Mouse (Mus musculus) hindbrain, embryonic 12.5 days (tissue): ENCODE measurements around the gene Mrps18b. TPM values are rescaled to one million over a fixed set of nuclear protein-coding genes. Genes with fewer than 3 reads are reported as not detected.

Source experiments
- ATAC-seq: fragments of 200-750 bp; cut with Nextera tagmentation; 2 replicates; pipeline ENCODE4 v1.8.0; 2017; ENCODE audit warnings: moderate TSS enrichment; ENCODE audit not compliant: low FRiP score
- H3K27ac ChIP-seq: fragments of 300-500 bp; sonication (generic); 2 replicates; pipeline ENCODE4 v1.5.1; 2016; ENCODE audit warnings: mild to moderate bottlenecking
- H3K27me3 ChIP-seq: fragments of 300-500 bp; sonication (generic); 2 replicates; pipeline ENCODE4 v1.6.1; 2016; ENCODE audit warnings: mild to moderate bottlenecking
- H3K36me3 ChIP-seq: fragments of 300-500 bp; sonication (generic); 2 replicates; pipeline ENCODE4 v1.6.1; 2016; ENCODE audit warnings: mild to moderate bottlenecking
- H3K4me1 ChIP-seq: fragments of 300-500 bp; sonication (generic); 2 replicates; pipeline ENCODE4 v1.6.1; 2016
- H3K4me2 ChIP-seq: fragments of 300-500 bp; sonication (generic); replicated peaks from 2 replicates; pipeline ENCODE4 v1.6.1; 2016; ENCODE audit warnings: mild to moderate bottlenecking
- H3K4me3 ChIP-seq: fragments of 300-500 bp; sonication (generic); 2 replicates; pipeline ENCODE4 v1.5.1; 2016; ENCODE audit warnings: mild to moderate bottlenecking
- H3K9ac ChIP-seq: fragments of 300-500 bp; sonication (generic); 2 replicates; pipeline ENCODE4 v1.6.1; 2016; ENCODE audit warnings: mild to moderate bottlenecking, moderate library complexity
- H3K9me3 ChIP-seq: fragments of 300-500 bp; sonication (generic); replicated peaks from 2 replicates; pipeline ENCODE4 v1.6.1; 2016; ENCODE audit warnings: mild to moderate bottlenecking
- WGBS: fragments of 180-500 bp; shearing (Covaris S2); methylation state at CpG from one replicate; pipeline ENCODE4 v1.1.7; 2016; 5-methylcytosine and 5-hydroxymethylcytosine counted together
- polyA plus RNA-seq: library from polyadenylated mRNA; unstranded; fragments of >200 nt; fragmentation: Nextera tagmentation; extraction: Ambion mirVana; gene quantifications from 2 replicates; pipeline ENCODE4 v1.2.1, GENCODE M21; 2016

The Mrps18b gene
- polyA plus RNA-seq, 1 experiment from 2014 or later = 51.1 TPM

DNA sequence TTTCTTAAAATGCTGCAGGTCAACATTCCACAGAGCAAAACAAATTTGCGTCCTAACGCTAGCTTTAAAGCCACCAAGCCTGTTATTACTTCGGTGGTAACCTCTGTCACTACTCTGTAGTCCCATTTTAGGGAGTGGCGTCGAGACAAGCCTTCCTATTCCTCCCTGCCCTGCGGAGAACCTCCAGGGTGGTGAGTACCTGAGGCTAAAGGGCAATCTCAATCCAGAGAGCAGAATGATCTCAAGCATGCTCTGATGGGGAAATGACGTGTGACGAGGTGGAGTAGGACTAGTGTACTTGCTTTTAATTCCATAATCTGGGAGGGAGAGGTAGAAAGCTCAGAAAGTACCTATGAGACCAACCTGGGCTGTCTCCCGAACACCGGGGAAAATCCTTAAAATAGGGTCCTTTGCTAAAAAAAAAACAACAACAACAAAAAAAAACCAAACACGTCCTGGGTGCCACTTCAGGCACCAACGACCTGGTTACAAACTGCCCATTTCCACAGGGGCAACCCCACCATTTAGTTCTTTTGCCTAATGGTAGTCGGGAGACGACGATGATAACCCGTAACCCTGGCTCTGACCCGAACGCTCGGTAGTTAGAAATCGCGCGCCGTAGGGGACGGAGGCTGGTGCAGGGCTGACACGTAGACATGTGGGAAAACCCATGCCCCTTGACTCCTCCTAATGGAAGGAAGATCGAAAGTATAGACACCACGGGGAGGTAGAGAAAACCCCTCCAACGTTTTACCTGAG is 472 bp downstream of the Mrps18b start:
- peaks cover 26% of the 10 kb centered on the region for H3K4me1 ChIP-seq
- peaks cover 29% of the 10 kb centered on the region; the same call in 1 of the 2 replicates for H3K36me3 ChIP-seq
- peak overlapping the region; percentile 99; the same call in 1 of the 2 replicates for H3K27ac ChIP-seq
- no peaks in the 10 kb centered on the region for H3K27me3 ChIP-seq
- WGBS = 3% methylated on average over 28 of the region's 28 CpGs
- H3K4me2 ChIP-seq = peak overlapping the region; percentile 69
- H3K4me3 ChIP-seq = peak overlapping the region; percentile 65
- H3K9ac ChIP-seq = peak overlapping the region; percentile 96
- no peaks in the 10 kb centered on the region for H3K9me3 ChIP-seq
- no peak for ATAC-seq

DNA sequence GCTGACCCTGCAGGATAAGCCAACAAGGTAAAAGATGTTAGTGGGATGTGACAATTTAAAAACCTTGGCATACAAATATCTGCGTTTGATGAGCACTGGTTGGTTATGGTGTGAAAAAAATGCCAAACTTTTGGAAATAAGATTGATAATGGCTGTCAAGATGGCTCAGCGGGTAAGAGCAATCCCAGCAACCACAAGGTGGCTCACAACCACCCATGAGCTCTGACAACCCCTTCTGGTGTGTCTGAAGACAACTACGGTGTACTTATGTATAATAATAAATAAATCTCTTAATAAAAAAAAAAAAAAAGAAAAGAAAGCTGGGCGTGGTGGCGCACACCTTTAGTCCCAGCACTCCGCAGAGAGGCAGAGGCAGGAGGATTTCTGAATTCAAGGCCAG is 1.2 kb downstream of the Mrps18b start:
- no peak overlapping the region for H3K9ac ChIP-seq
- H3K4me2 ChIP-seq = peak overlapping the region; percentile 69; the same call in 1 of the 2 replicates
- H3K36me3 ChIP-seq = peaks cover 29% of the 10 kb centered on the region; the same call in 1 of the 2 replicates
- ATAC-seq = no peak
- no peak overlapping the region for H3K27ac ChIP-seq
- 86% methylated on average over 6 of the region's 6 CpGs for WGBS
- H3K4me3 ChIP-seq = peak overlapping the region; percentile 65; the same call in 1 of the 2 replicates
- H3K27me3 ChIP-seq = no peaks in the 10 kb centered on the region
- H3K4me1 ChIP-seq = peaks cover 19% of the 10 kb centered on the region
- no peaks in the 10 kb centered on the region for H3K9me3 ChIP-seq

DNA sequence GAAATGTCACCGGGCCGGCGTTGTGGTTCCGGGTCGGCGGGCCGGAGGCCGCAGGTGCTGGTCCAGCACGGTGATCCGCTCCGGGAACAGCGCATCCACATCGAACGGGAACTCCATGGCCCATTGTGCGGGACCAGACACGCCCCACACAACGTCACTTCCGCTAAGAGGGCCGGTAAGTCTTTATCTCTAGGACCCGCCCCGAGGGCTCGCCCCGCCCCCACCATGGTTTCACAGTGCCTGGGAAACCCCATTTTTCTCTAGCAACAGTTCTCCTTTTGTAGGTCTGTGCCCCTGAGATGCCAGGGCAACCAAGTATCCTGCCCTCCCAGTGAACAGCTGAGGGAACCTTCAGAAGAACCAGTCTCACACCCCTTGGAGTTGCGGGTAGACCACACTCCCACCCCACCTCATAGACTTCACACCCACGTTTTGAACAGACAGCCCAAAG is 6.2 kb downstream of the Mrps18b start, which contains the start of gene Atat1:
Atat1 (minus strand) TSS at position 157 of the 451 bp plus-strand sequence.
- Histone ChIP-seq H3K4me2 (peak within 1 kb of the TSS; percentile 95), H3K36me3 (peaks cover 61% of the 10 kb centered on the region), H3K4me3 (peak within 1 kb of the TSS; percentile 74), H3K27ac (peak within 1 kb of the TSS; percentile 85), H3K4me1 (peaks cover 22% of the 10 kb centered on the region), H3K9me3 (no peaks in the 10 kb centered on the region), H3K9ac (peak within 1 kb of the TSS; percentile 88), H3K27me3 (no peaks in the 10 kb centered on the region)
- peak; percentile 93 for ATAC-seq
- 2% methylated on average over 25 of the region's 25 CpGs for WGBS

DNA sequence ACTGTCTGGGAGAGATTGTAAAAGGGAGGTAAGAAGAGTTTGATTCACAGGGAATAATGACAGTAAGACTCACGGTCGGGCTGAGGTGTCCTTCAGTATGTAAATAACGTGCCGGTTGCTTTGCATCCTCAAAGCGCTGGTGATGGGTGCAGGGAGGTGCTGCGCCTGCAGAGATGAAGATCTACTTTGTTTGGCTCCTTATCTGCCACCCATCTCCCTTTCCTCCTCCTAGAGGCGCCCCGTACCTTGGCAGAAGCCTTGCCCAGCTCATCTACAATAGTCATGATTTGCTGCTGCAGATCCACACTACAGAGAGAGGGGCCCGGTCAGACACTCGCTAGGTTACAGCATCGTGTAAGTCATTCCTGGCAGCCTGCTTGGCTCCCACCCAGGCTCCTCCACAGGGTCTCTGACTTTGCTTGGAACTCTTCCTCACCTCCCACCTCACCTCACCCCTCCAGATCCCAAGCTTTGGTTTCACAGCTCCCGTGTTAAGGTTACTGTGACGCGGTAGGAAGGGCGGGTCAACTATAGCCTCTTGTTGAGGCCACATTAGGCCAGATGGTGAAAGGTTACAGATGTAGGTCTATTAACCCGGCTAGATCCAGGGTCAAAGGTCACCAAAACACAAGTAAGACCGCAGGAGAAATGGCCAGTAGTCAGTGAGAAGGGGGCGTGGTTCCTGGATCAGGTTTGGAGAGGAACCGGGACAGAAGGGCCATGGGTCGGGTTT is 6.8 kb downstream of the Mrps18b start:
- peaks cover 19% of the 10 kb centered on the region for H3K4me1 ChIP-seq
- H3K9me3 ChIP-seq = no peaks in the 10 kb centered on the region
- H3K4me2 ChIP-seq = peak overlapping the region; percentile 95
- peak overlapping the region; percentile 74 for H3K4me3 ChIP-seq
- 20% methylated on average over 20 of the region's 20 CpGs for WGBS
- peak; percentile 48 for ATAC-seq
- H3K9ac ChIP-seq = peak overlapping the region; percentile 88
- no peaks in the 10 kb centered on the region for H3K27me3 ChIP-seq
- peak overlapping the region; percentile 85 for H3K27ac ChIP-seq
- peaks cover 66% of the 10 kb centered on the region for H3K36me3 ChIP-seq

DNA sequence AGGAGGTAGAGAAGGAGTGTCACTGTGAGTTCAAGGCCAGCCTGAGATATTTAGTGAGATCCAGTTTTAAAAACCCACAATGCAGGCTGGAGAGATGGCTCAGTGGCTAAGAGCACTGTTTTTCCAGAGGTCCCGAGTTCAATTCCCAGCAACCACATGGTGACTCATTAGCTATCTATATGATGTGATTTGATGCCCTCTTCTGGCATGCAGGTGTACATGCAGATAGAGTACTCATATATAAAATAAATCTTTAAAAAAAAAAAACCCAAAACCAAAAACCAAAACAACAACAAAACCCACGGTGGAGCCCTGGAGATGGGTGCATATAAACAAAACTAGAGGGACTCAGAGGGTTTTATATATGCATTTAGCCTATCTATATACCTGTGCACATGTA is 8.6 kb downstream of the Mrps18b start:
- WGBS = 93% methylated on average over 2 of the region's 2 CpGs
- ATAC-seq = no peak
- Histone ChIP-seq H3K27ac (no peak overlapping the region), H3K4me1 (peaks cover 19% of the 10 kb centered on the region), H3K4me2 (peak overlapping the region; percentile 95), H3K4me3 (no peak overlapping the region), H3K9me3 (no peaks in the 10 kb centered on the region), H3K36me3 (peaks cover 69% of the 10 kb centered on the region), H3K9ac (no peak overlapping the region), H3K27me3 (no peaks in the 10 kb centered on the region)

DNA sequence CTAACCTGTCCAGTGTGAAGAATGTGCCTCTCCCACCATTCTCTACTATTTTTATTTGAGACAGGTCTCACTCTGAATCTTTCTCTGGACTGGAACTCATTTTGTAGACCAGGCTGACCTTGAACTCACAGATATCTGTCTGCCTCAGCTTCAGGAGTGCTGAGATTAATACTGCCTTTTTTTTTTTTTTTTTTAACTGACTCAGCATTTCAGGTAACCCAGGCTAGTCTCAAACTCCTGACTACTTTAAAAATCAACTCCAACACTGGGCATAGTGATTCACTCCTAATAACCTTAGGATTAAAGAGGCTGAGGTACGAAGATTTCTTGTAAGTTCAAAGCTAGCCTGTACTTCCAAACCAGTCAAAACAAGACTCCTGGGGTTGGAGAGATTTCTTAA is 10.6 kb downstream of the Mrps18b start:
- Histone ChIP-seq H3K4me3 (no peak overlapping the region), H3K36me3 (peaks cover 72% of the 10 kb centered on the region), H3K4me2 (no peak overlapping the region), H3K9me3 (no peaks in the 10 kb centered on the region), H3K27me3 (no peaks in the 10 kb centered on the region), H3K27ac (no peak overlapping the region), H3K4me1 (peaks cover 19% of the 10 kb centered on the region), H3K9ac (no peak overlapping the region)
- ATAC-seq = no peak
- WGBS = 92% methylated on average over 1 of the region's 1 CpGs

DNA sequence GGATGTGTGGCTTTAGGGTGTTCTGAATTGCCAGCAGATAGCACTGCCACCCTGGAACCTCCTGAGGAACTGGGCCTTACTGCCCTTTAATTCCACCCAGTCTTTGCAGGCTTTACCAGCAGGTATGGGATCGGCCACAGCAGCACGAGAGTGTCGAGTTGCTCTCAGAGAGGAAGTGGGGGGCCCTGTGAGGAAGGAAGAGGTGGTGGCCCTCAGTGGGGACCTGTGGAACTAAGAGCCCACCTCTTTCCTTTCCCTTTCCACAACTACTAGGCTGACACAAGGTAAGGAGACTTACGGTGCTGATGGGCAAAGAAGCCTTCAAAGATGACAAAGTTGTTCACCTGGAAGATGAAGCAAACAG is 12.2 kb downstream of the Mrps18b start:
- no peak overlapping the region for H3K4me2 ChIP-seq
- H3K9me3 ChIP-seq = no peaks in the 10 kb centered on the region
- peaks cover 88% of the 10 kb centered on the region for H3K36me3 ChIP-seq
- no peaks in the 10 kb centered on the region for H3K27me3 ChIP-seq
- no peak for ATAC-seq
- WGBS = 90% methylated on average over 4 of the region's 4 CpGs
- H3K9ac ChIP-seq = no peak overlapping the region
- no peak overlapping the region for H3K27ac ChIP-seq
- H3K4me1 ChIP-seq = peaks cover 14% of the 10 kb centered on the region
- H3K4me3 ChIP-seq = no peak overlapping the region

DNA sequence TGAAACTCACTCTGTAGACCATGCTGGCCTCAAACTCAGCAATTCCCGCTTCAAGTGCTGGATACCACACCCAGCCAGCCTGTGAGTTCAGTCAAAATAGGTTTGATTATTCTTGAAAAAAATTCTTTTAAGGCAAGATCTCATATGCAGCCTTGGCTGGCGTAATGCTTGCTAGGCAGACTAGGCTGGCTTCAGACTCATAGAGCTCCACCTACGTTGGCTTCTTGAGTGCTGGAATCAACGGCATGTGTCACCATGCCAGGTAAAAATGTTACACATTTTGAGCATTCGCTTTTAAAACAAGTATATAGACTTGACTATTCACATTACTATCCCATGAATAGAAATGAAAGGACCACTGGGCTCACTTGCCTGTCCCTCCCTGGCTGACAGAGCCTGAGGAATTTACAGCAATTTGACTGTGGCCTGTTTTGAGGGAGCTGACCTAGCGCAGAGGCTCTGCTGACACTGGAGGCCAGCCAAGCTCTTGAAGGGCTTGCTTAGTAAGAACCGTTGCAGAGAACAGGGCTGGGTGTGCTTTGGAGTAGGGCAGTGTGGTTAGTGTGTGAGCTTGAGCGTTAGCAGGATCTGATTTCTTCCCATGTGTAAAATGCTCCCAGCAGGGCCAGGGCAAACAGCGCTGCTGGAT is 12.7 kb downstream of the Mrps18b start:
- ATAC-seq = no peak
- 95% methylated on average over 9 of the region's 9 CpGs for WGBS
- Histone ChIP-seq H3K9me3 (no peaks in the 10 kb centered on the region), H3K9ac (no peak overlapping the region), H3K36me3 (peaks cover 89% of the 10 kb centered on the region), H3K4me3 (no peak overlapping the region), H3K4me2 (no peak overlapping the region), H3K27ac (no peak overlapping the region), H3K4me1 (peaks cover 9% of the 10 kb centered on the region), H3K27me3 (no peaks in the 10 kb centered on the region)

DNA sequence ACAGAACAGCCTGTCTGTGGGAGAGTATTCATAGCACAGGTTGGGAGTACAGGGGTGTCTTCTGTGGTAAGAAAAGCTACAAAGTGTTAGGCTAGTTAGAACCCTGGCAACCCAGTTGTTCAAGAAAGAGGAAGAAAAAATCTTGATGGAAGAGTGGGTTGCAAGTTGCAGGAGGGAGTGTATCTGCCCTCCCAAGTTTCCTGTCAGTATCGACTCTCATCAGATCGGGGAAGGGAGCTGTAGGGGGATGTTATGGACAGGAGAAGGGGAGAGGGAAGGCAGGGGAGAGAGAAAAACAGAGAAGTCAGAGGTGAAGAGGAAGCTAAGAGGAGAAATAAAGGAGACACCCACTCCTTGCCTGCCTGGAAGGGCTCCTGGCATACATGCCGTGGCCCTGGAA is 15.6 kb downstream of the Mrps18b start:
- WGBS = 93% methylated on average over 3 of the region's 3 CpGs
- Histone ChIP-seq H3K27ac (no peak overlapping the region), H3K4me1 (peaks cover 19% of the 10 kb centered on the region), H3K9me3 (no peaks in the 10 kb centered on the region), H3K4me3 (no peak overlapping the region), H3K9ac (no peak overlapping the region), H3K27me3 (no peaks in the 10 kb centered on the region), H3K4me2 (no peak overlapping the region), H3K36me3 (peaks cover 69% of the 10 kb centered on the region)
- no peak for ATAC-seq

DNA sequence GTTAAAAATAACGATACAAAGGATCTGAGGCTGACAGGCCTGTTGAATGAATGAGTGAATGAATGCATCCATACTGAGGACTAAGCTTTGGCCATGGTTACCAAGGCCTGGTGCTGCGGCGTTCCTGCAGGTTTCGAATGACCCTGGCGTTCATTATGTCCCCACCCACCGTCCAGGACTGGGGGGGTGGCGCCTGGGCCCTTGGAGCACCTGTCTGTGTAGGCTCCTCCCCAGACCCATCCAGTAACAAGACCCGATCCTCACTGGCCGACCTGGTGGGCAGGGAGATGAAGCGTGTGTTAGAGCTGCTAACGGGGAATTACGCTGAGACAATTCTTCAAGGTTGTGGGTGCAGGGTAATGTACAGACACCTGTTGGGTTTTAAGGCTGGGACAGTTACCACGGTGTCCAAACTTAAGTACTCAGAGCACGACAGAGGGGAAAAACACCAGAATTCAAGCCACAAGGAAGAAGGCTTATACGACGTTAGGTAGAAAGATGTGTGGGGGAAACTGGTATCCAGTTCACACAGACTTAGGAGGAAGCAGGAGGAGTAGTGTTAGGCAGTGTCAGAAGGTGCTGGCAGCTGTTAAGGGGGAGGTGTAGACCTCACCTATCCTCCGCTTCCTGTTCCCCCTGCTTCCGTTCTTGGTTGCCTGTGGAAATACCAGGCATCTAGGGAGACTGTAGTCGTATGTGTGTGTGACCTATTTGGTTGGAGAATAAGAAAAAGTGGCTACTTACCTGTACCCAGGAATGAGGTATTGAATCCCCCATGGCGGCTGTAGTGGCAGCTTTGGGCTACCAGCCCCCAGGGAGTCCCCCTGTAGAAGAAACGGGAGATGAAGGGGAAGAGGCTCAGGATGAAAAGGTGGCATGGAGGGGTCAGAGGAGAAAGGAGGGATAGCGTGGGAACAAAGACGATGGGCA is 18.3 kb downstream of the Mrps18b start:
- H3K9ac ChIP-seq = peak overlapping the region; percentile 89
- ATAC-seq = peak; percentile 44
- no peaks in the 10 kb centered on the region for H3K9me3 ChIP-seq
- H3K27me3 ChIP-seq = no peaks in the 10 kb centered on the region
- peak overlapping the region; percentile 100 for H3K4me2 ChIP-seq
- H3K4me1 ChIP-seq = peaks cover 21% of the 10 kb centered on the region
- WGBS = 43% methylated on average over 23 of the region's 23 CpGs
- peak overlapping the region; percentile 85; the same call in 1 of the 2 replicates for H3K4me3 ChIP-seq
- H3K27ac ChIP-seq = peak overlapping the region; percentile 96
- H3K36me3 ChIP-seq = peaks cover 59% of the 10 kb centered on the region

DNA sequence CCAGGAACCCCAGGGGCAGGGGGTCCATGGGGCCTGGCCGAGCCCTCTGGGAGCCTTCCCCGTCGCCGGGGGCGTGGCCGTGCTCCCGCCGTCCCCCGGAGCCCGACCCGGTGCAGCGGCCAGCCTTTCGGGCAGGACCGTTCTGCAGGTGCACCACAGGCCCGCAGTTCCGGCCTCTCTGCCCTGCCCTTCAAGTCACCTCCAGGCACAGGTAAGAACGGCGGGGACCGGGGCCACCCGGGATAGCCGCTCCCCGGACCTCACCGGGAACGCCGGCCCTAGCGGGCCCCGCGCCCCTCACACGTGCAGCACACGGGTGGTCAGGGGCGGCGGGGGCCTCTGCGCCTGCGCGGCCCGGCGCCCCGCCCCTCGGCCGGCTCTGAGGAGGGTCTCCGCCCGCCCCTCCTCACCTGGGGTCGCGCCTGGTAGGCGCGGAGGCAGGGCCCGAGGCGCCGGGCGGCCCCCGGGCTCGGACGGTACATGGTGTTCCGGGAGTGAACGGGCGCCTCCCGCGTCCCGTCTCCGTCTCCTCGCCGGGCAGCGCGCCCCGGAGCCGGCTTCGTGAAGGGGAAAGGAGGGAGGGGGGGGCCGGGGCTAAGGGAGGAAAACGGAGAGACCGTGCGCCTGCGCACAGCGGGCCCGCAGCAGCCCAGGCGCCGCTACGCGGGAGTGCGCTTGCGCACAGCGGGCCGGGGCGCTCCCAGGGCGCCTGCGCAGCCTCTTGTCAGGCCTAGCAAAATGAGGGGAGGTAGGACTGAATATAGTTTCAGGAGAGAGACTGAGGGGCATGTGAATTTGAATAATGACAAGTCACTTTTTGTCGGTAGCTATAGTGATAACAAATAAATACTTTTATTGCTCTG is 19.2 kb downstream of the Mrps18b start, which contains the start of gene 2310061I04Rik:
2310061I04Rik (minus strand) TSS at position 651 of the 863 bp plus-strand sequence.
- under 1% methylated on average over 83 of the region's 86 CpGs for WGBS
- Histone ChIP-seq H3K4me1 (peaks cover 21% of the 10 kb centered on the region), H3K4me3 (peak within 1 kb of the TSS; percentile 85), H3K4me2 (peak within 1 kb of the TSS; percentile 100), H3K27me3 (no peaks in the 10 kb centered on the region), H3K36me3 (peaks cover 59% of the 10 kb centered on the region), H3K27ac (peak within 1 kb of the TSS; percentile 96), H3K9ac (peak within 1 kb of the TSS; percentile 89), H3K9me3 (no peaks in the 10 kb centered on the region)
- peak; percentile 94 for ATAC-seq
